Mouse (Mus musculus) neutrophil, adult 83 days (primary cell): ENCODE data around the gene Gm21103. TPM values are rescaled to one million over a fixed set of nuclear protein-coding genes. Genes with fewer than 3 reads are reported as not detected.

Source experiments
- total RNA-seq, 2 experiments: library from RNA; stranded (reverse); gene quantifications; one replicate each; pipeline ENCODE4 v1.2.4; 2023

Gm21103 gene
- total RNA-seq, result not detected

GRCm38 (mm10) chr14:6304743-6305142, at the start of gene Gm21103:
TSS of gene Gm21103 (minus strand) at chr14:6304843.

GRCm38 (mm10) chr14:6343578-6343977, 38.9 kb upstream of the Gm21103 start, which contains the start of gene Gm3618:
TSS of gene Gm3618 (minus strand) at chr14:6343678.

GRCm38 (mm10) chr14:6286931-6287715, 17.5 kb downstream of the Gm21103 start, which contains the start of gene Gm3411:
TSS of gene Gm3411 (minus strand) at chr14:6287250.

Other genes starting within 250 kb of the Gm21103 start
- not detected for gene Gm6337, start 246.6 kb downstream of the Gm21103 start, total RNA-seq
- not detected for gene Gm8206, start 210.9 kb downstream of the Gm21103 start, total RNA-seq
- not detected for gene Gm3468, start 196.2 kb downstream of the Gm21103 start, total RNA-seq
- not detected for gene Gm3476, start 179.0 kb downstream of the Gm21103 start, total RNA-seq
- not detected for gene Gm21560, start 85.6 kb downstream of the Gm21103 start, total RNA-seq
- gene Gm3411, start 17.6 kb downstream of the Gm21103 start, total RNA-seq, result not detected
- gene Gm3618, start 38.8 kb upstream of the Gm21103 start, total RNA-seq, result not detected
- gene Gm16440, start 85.5 kb upstream of the Gm21103 start, total RNA-seq, result not detected
- not detected for gene Gm3591, start 107.6 kb upstream of the Gm21103 start, total RNA-seq
- not detected for gene Gm3594, start 139.8 kb upstream of the Gm21103 start, total RNA-seq
- not detected for gene Gm8356, start 232.4 kb upstream of the Gm21103 start, total RNA-seq